Mouse (Mus musculus) kidney, adult 2 months (tissue): ENCODE results near the gene Rangap1.

Experiments used
- CTCF ChIP-seq: fragments of 200-500 bp; conservative IDR thresholded peaks from 2 replicates; pipeline ENCODE4 v1.5.1; 2011; ENCODE audit warnings: low read depth, mild to moderate bottlenecking, control low read depth, low read length, moderate library complexity, mixed read lengths; ENCODE audit not compliant: insufficient read depth, insufficient read length
- POLR2A ChIP-seq: fragments of 200-500 bp; IDR thresholded peaks from one replicate; pipeline ENCODE4 v1.6.1; 2011; ENCODE audit warnings: low read depth, low read length, control low read depth

DNA sequence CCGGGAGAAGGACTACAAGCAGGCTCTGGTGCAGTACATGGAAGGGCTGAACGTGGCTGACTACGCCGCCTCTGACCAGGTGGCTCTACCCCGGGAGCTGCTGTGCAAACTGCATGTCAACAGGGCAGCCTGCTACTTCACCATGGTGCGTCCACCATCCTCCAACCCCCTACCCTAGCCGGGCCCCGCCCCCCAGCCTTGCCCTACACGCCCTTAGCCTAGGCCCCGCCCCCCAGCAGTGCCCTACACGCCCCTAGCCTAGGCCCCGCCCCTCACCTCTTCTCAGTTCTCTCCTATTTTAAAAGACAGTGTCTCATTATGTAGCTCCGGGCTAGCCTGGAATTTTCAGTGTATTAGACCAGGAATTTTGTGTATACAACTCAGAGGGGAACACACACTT lies 23.7 kb upstream of the Rangap1 start:
- no peak for TF ChIP-seq POLR2A
- TF ChIP-seq CTCF: no peak
